Mouse (Mus musculus) thymus, adult 2 months (tissue): ENCODE measurements around the gene Dcst2. TPM values are rescaled to one million over a fixed set of nuclear protein-coding genes. Genes with fewer than 3 reads are reported as not detected.
A peak's percentile ranks its signal among the peaks of the same experiment; 100 is the strongest.

Source experiments
- DNase-seq: peaks from one replicate; pipeline ENCODE4 v3.0.0; 2021
- H3K27ac ChIP-seq: fragments of 200-500 bp; 2 replicates; pipeline ENCODE4 v1.5.1; 2012; ENCODE audit warnings: low read length, control low read depth; ENCODE audit not compliant: control insufficient read depth, insufficient read depth
- H3K27me3 ChIP-seq: fragments of 200-500 bp; 2 replicates; pipeline ENCODE4 v1.6.1; 2012; ENCODE audit warnings: mild to moderate bottlenecking, low read length, moderate library complexity, mixed read lengths; ENCODE audit not compliant: control insufficient read depth, insufficient read depth
- H3K36me3 ChIP-seq: fragments of 200-500 bp; 2 replicates; pipeline ENCODE4 v1.6.1; 2012; ENCODE audit warnings: mild to moderate bottlenecking, low read length, moderate library complexity; ENCODE audit not compliant: control insufficient read depth, insufficient read depth
- H3K4me1 ChIP-seq: fragments of 200-500 bp; replicated peaks from 2 replicates; pipeline ENCODE4 v1.6.1; 2012; ENCODE audit warnings: low read length; ENCODE audit not compliant: control insufficient read depth, insufficient read depth
- H3K4me3 ChIP-seq: fragments of 200-500 bp; 2 replicates; pipeline ENCODE4 v1.5.1; 2012; ENCODE audit warnings: mild to moderate bottlenecking, low read length, control low read depth, moderate library complexity; ENCODE audit not compliant: control insufficient read depth, insufficient read depth
- CTCF ChIP-seq: fragments of 200-500 bp; IDR thresholded peaks from 2 replicates; pipeline ENCODE4 v1.5.1; 2012; ENCODE audit warnings: mild to moderate bottlenecking, control low read depth, low read length, moderate library complexity, borderline replicate concordance; ENCODE audit not compliant: control insufficient read depth, poor library complexity, insufficient read depth; ENCODE audit errors: extremely low read depth
- POLR2A ChIP-seq: fragments of 200-500 bp; IDR thresholded peaks from 2 replicates; pipeline ENCODE4 v1.6.1; 2012; ENCODE audit warnings: mild to moderate bottlenecking, low read length, control low read depth, moderate library complexity; ENCODE audit not compliant: control insufficient read depth, poor library complexity, insufficient read depth; ENCODE audit errors: extremely low read depth
- WGBS: fragments of 180-500 bp; shearing (Covaris S2); methylation state at CpG from one replicate; pipeline ENCODE4 v1.1.7; 2018; 5-methylcytosine and 5-hydroxymethylcytosine counted together
- polyA plus RNA-seq: library from polyadenylated mRNA; depleted of rRNA; stranded (reverse); fragments of >200 nt; gene quantifications from 2 replicates; pipeline ENCODE4 v1.2.3, GENCODE M21; 2012

Gene Dcst2
- polyA plus RNA-seq, 1 experiment: 0.50 TPM

DNA sequence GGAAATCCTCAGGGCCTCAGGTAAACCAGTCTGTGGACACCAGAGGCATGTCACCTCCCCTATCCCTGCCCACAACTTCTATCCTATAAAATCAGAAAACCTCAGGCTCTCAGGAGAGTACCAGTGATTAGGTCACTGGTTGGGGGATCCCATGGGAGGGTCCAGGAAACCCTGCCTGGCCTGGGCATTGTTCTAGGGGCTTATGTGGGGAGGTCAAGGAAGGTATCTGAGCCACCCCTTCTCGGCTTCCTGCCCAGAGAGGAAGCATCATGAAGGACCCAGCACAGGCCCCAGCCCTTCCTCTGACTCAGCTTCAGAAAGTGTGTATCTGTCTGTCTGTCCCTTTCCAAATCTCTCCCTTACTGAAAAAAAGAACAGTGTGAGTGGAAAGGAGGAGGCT lies 13.9 kb upstream of the Dcst2 start:
- WGBS: 50% methylated on average over 1 of the region's 1 CpGs
- H3K27me3 ChIP-seq: no peaks in the 10 kb centered on the region; the same call in 1 of the 2 replicates
- no peak for TF ChIP-seq POLR2A
- no peak for TF ChIP-seq CTCF
- no peak overlapping the region for H3K27ac ChIP-seq
- no peak overlapping the region for H3K4me3 ChIP-seq
- peaks cover 17% of the 10 kb centered on the region for H3K4me1 ChIP-seq
- DNase-seq: no peak
- no peaks in the 10 kb centered on the region for H3K36me3 ChIP-seq

DNA sequence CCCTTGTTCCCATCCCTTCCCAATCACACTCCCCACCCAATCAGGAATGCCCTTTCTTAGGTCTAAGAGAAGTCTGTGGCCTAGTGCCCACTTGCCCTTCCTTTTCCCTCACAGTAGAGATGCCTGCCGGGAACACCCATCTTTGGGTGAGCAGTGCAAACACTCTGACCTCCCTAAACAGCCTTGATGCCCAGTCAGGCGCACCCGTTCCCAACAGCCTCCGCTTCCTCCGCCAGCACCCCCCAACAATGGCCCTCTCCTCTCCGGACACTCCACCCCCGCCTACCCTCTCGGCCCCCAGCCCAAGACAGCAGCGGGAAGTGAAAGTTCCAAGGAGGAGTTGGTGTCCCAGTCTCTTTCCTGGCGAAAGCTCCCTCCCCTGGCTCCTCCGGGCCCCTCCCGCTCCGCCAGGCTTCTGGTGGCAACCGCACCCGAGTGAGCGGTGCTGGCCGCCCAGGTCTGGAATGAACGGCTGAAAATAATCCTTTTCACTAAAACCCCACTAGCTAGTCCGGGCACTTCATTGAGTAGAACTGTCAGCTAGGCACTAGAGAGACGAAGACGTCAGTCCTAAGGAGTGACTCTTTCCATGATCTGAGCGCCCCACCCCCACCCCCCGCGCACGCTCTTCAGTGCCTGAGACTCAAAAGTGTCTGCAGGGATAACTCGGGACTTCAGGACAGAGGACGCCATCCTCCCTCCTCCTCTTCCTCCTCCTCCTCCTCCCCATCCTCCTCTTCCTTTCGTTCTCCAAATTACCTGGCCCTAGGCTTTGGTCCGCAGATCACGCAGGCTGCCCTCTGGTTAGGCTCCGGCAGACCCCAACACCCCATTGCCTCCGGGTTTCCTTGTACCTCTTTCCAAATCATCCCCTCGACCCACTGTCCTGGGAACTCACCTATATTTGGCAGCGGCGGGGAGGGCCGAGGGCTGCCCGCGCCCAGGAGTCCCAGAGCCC lies 12.6 kb upstream of the Dcst2 start:
- Histone ChIP-seq H3K4me1 (peaks cover 17% of the 10 kb centered on the region), H3K27ac (no peak overlapping the region), H3K36me3 (no peaks in the 10 kb centered on the region), H3K4me3 (peak overlapping the region; percentile 44), H3K27me3 (no peaks in the 10 kb centered on the region; the same call in 1 of the 2 replicates)
- TF ChIP-seq CTCF (no peak), POLR2A (no peak)
- 17% methylated on average over 38 of the region's 38 CpGs for WGBS
- no peak for DNase-seq

DNA sequence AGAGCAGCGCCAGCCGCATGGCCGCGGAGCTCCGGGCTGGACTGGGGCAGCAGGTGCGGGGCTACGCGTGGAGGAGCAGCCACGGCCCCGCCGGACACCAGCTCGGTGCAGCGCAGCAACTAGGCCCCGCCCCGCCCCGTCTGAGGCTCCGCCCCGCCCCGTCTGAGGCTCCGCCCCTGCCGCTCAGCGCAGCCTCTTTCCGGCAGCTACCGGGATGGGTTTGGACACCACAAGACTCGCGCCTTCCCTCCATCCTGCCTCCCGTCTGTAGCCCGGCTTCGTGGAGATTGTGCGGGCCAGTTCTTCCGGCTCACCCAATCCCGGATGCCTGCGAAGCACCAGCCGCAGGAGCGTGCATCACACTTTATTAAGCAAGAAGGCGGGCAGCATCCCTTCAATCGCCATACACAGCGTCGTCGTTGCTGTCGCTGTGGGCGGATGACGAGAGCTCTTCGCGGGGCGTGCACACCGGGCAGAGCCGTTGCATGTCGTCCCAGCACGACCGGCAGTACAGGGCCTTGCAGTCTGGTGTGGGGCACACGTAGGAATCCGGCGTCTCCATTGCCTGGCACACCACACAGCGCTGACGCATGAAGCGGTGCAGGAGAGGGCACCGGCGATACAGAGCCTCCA lies 11.8 kb upstream of the Dcst2 start, which contains the start of gene Adam15:
Gene Adam15 (minus strand): TSS at position 128 of the 633 bp plus-strand sequence.
- 1% methylated on average over 59 of the region's 59 CpGs for WGBS
- H3K4me3 ChIP-seq: peak within 1 kb of the TSS; percentile 47
- H3K27me3 ChIP-seq: no peaks in the 10 kb centered on the region; the same call in 1 of the 2 replicates
- peak; percentile 27; the same call in 1 of the 2 replicates for TF ChIP-seq CTCF
- TF ChIP-seq POLR2A: no peak
- H3K27ac ChIP-seq: no peak within 1 kb of the TSS
- H3K36me3 ChIP-seq: no peaks in the 10 kb centered on the region
- H3K4me1 ChIP-seq: peaks cover 17% of the 10 kb centered on the region
- DNase-seq: peak; percentile 84

DNA sequence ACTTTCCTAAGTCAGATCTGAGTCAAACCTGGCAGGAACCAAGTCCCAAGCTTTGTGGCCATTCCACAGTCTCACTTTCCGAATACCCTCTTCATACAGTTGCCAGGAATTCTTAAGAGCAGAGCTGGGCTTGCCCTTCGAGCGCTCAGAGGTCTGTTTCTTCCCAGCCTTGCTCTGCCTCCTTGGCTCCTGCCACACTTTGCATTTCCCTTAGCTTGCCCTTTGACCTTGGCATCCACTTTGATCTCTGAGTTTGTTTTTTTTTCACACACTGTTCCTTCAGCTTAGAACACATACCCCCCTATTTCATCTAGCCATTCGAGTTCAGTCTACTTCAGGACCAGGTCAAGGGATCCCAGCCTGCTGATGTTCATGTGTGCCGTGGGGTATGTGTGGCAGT lies 10.5 kb upstream of the Dcst2 start:
- DNase-seq: no peak
- Histone ChIP-seq H3K27me3 (no peaks in the 10 kb centered on the region; the same call in 1 of the 2 replicates), H3K27ac (no peak overlapping the region), H3K36me3 (no peaks in the 10 kb centered on the region), H3K4me1 (peaks cover 17% of the 10 kb centered on the region), H3K4me3 (no peak overlapping the region)
- TF ChIP-seq POLR2A (no peak), CTCF (no peak)
- 92% methylated on average over 5 of the region's 5 CpGs for WGBS

DNA sequence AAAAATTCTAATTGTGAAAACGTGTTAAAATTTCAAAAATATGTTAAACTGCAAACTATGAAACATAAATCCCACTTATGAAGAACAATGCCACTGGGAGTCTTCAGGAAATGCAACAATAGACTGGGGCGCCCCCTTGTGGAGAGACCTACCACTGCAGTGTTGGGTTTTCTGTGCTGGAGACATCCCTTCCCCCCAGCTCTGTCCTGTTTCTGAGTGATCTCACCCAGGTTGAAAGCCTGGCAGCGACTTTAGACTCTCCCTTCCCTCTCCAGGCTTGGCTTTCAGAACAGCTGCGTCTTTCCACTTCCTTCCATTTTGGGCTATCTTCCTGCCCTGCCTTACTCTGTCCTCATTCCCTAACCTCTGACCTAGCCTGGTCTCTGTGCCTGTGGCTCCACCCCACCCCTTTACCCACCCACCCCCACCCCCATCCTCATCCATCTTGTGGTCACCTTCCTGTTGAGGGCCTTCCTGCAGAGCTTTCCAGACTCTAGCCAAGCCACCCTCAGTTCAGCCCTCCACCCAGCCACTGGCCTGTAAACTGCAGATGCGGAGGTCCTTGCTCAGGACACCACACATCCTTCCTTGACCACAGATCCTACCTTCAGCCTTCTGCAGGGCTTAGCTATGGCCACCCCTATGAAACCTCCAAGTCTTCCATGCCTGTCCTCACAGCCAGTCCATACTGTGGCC lies 6.8 kb upstream of the Dcst2 start:
- no peak for TF ChIP-seq POLR2A
- TF ChIP-seq CTCF: peak; percentile 37; the same call in 1 of the 2 replicates
- DNase-seq: peak; percentile 85
- H3K36me3 ChIP-seq: no peaks in the 10 kb centered on the region
- no peak overlapping the region for H3K27ac ChIP-seq
- H3K4me3 ChIP-seq: no peak overlapping the region
- WGBS: 18% methylated on average over 5 of the region's 5 CpGs
- H3K27me3 ChIP-seq: no peaks in the 10 kb centered on the region; the same call in 1 of the 2 replicates
- H3K4me1 ChIP-seq: peaks cover 7% of the 10 kb centered on the region

DNA sequence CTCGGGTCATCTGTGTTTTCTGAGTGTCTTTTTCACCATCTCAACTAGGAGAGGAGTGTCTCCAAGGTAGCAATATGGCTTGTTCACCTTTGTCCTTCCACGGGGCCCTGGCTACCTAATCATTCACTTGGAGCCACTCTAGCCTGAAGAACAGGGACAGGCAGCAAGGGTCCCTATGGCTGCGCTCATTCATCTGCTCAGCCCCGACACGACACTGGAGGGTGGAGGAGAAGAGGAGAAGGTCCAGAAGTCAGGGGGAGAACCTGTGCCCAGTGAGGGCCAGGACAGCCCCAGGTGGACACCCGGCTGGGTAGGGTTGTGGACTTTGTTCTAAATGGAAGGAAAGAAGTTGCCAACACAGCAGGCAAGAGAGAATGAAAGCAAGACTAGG lies 6.3 kb upstream of the Dcst2 start:
- H3K27ac ChIP-seq: no peak overlapping the region
- 85% methylated on average over 6 of the region's 6 CpGs for WGBS
- H3K4me1 ChIP-seq: peaks cover 3% of the 10 kb centered on the region
- no peak overlapping the region for H3K4me3 ChIP-seq
- H3K36me3 ChIP-seq: no peaks in the 10 kb centered on the region
- no peaks in the 10 kb centered on the region; the same call in 1 of the 2 replicates for H3K27me3 ChIP-seq
- no peak for DNase-seq
- TF ChIP-seq POLR2A (no peak), CTCF (no peak)
